Comparison of ENCODE assay signal across 28 mouse cellular contexts in the genomic region with DNA sequence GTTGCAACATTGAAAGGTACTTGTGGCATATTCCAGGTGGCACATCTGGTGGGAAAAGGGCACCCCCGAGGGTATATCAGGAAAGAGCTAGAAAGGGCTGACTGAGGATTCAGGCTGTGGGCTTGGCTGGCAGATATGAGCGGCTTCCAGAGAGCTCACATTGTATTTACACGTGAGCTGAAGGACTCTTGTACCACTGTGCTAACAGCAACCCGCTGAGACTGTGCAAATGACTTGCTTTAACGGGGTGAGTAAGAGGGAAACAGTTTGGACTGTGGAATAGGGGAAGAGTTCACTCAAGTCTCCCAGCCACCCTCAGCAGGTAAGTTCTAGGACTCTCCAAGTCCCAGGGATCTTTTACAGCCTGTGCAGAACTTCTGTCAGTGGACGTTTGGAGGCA. TPM values are rescaled to one million over a fixed set of nuclear protein-coding genes. Genes with fewer than 3 reads are reported as not detected.
A peak's percentile ranks its signal among the peaks of the same experiment; 100 is the strongest.
DNase-seq lines count a peak whose midpoint lies in the region; ATAC-seq and TF ChIP-seq lines count a peak whose summit lies in the region.
"Had no signal": no experiment of that assay in that cellular context is flagged by ENCODE, and none has a peak within 500 bp of the region (broad histone marks: within the 10 kb centered on the region; RNA-seq: fewer than 3 reads in every experiment).

No protein-coding gene starts in this region.

- H3K4me3 ChIP-seq in kidney, postnatal 0 days (replicated peaks; ENCODE audit: low read depth, low read length): no peak overlapping the region
- no peak overlapping the region for H3K4me3 ChIP-seq in lung, embryonic 15.5 days
- H3K4me3 ChIP-seq in forebrain, embryonic 16.5 days (replicated peaks; ENCODE audit: low read length): no peak overlapping the region
- H3K4me3 ChIP-seq: embryonic facial prominence, embryonic 13.5 days; hindbrain, embryonic 10.5 days; left cerebral cortex, adult 2 months; liver, embryonic 12.5 days; midbrain, embryonic 13.5 days; neural tube, embryonic 13.5 days had no signal

- H3K9ac ChIP-seq in kidney, postnatal 0 days (ENCODE audit: low read depth, low read length): no peak overlapping the region
- H3K9ac ChIP-seq in lung, embryonic 15.5 days: no peak overlapping the region
- H3K9ac ChIP-seq in forebrain, embryonic 16.5 days (replicated peaks; ENCODE audit: low read depth, low read length): no peak overlapping the region
- H3K9ac ChIP-seq: embryonic facial prominence, embryonic 13.5 days; forebrain, postnatal 0 days; liver, embryonic 12.5 days; midbrain, embryonic 13.5 days; neural tube, embryonic 13.5 days had no signal

- ATAC-seq in kidney, postnatal 0 days (replicated peaks; ENCODE audit: low FRiP score, low read depth): 0 out of 2 replicates have a peak, but pooled peaks have one; percentile 44
- peak; percentile 66; the same call in 1 of the 2 replicates for ATAC-seq in lung, embryonic 15.5 days (ENCODE audit: borderline replicate concordance, extremely low read depth, low FRiP score, low TSS enrichment)
- no peak for ATAC-seq in forebrain, embryonic 16.5 days
- no peak for ATAC-seq in megakaryocyte, adult 5-6 weeks (ENCODE audit: poor library complexity, severe bottlenecking)
- ATAC-seq: CD4-positive, CD25-positive, alpha-beta regulatory T cell, adult 4 months; forebrain, postnatal 0 days; liver, embryonic 12.5 days; midbrain, embryonic 13.5 days; Patski had no signal

- H3K4me1 ChIP-seq in kidney, postnatal 0 days (replicated peaks; ENCODE audit: insufficient read depth, low read length): no peaks in the 10 kb centered on the region
- H3K4me1 ChIP-seq in lung, embryonic 15.5 days: peaks cover 22% of the 10 kb centered on the region; the same call in 1 of the 2 replicates
- no peaks in the 10 kb centered on the region for H3K4me1 ChIP-seq in forebrain, embryonic 16.5 days (replicated peaks; ENCODE audit: control insufficient read depth, insufficient read depth, low read length)
- H3K4me1 ChIP-seq: hindbrain, embryonic 10.5 days; liver, embryonic 12.5 days; midbrain, embryonic 13.5 days; neural tube, embryonic 13.5 days had no signal

- no peak overlapping the region for H3K27ac ChIP-seq in kidney, postnatal 0 days
- peak overlapping the region; percentile 61 for H3K27ac ChIP-seq in lung, embryonic 15.5 days
- H3K27ac ChIP-seq in forebrain, embryonic 16.5 days (ENCODE audit: low read length): no peak overlapping the region
- H3K27ac ChIP-seq: embryonic facial prominence, embryonic 13.5 days; hindbrain, embryonic 10.5 days; left cerebral cortex, adult 2 months; liver, embryonic 12.5 days; midbrain, embryonic 13.5 days; neural tube, embryonic 13.5 days had no signal

- H3K9me3 ChIP-seq in kidney, postnatal 0 days (replicated peaks; ENCODE audit: low read length): no peaks in the 10 kb centered on the region
- no peaks in the 10 kb centered on the region for H3K9me3 ChIP-seq in lung, embryonic 15.5 days
- H3K9me3 ChIP-seq in forebrain, embryonic 16.5 days (ENCODE audit: control insufficient read depth, low read length): no peaks in the 10 kb centered on the region
- H3K9me3 ChIP-seq: embryonic facial prominence, embryonic 13.5 days; hindbrain, embryonic 10.5 days; liver, embryonic 12.5 days; midbrain, embryonic 13.5 days; neural tube, embryonic 13.5 days had no signal

- TF ChIP-seq CTCF in kidney, postnatal 0 days (IDR thresholded peaks at IDR 0.05; ENCODE audit: low read depth): no peak

- no peaks in the 10 kb centered on the region for H3K36me3 ChIP-seq in kidney, postnatal 0 days (ENCODE audit: insufficient read depth, low read length)
- H3K36me3 ChIP-seq in lung, embryonic 15.5 days: no peaks in the 10 kb centered on the region
- no peaks in the 10 kb centered on the region for H3K36me3 ChIP-seq in forebrain, embryonic 16.5 days (ENCODE audit: control insufficient read depth, insufficient read depth)
- H3K36me3 ChIP-seq: embryonic facial prominence, embryonic 13.5 days; liver, embryonic 12.5 days had no signal

- no peak overlapping the region for H3K4me2 ChIP-seq in kidney, postnatal 0 days (ENCODE audit: low read length)
- H3K4me2 ChIP-seq in lung, embryonic 15.5 days: no peak overlapping the region
- no peak overlapping the region for H3K4me2 ChIP-seq in forebrain, embryonic 16.5 days (ENCODE audit: low read length)
- H3K4me2 ChIP-seq: embryonic facial prominence, embryonic 13.5 days; liver, embryonic 12.5 days; midbrain, embryonic 13.5 days; neural tube, embryonic 13.5 days had no signal

- peak; percentile 45 for DNase-seq in kidney, adult 18-20 months
- no peak for DNase-seq in kidney, postnatal 10 days
- DNase-seq in kidney, postnatal 0 days (ENCODE audit: low spot score): no peak
- peak; percentile 46 to 52 for DNase-seq in lung, postnatal 4 days
- no peak for DNase-seq in ovary, postnatal 10 days (ENCODE audit: low spot score)
- DNase-seq: adrenal gland, postnatal 10 days; forebrain, postnatal 0 days; thymus, postnatal 36 days had no signal

- H3K27me3 ChIP-seq in kidney, postnatal 0 days (ENCODE audit: insufficient read depth, low read length): no peaks in the 10 kb centered on the region
- H3K27me3 ChIP-seq in lung, embryonic 15.5 days: no peaks in the 10 kb centered on the region
- H3K27me3 ChIP-seq in forebrain, embryonic 16.5 days (replicated peaks; ENCODE audit: control insufficient read depth, insufficient read depth, low read length): no peaks in the 10 kb centered on the region
- H3K27me3 ChIP-seq: embryonic facial prominence, embryonic 13.5 days; liver, embryonic 12.5 days; midbrain, embryonic 13.5 days; neural tube, embryonic 13.5 days; Patski had no signal

- WGBS in kidney, postnatal 0 days: 84% methylated on average over 6 of the region's 6 CpGs
- 57% methylated on average over 6 of the region's 6 CpGs for WGBS in lung, embryonic 15.5 days
- 82% methylated on average over 6 of the region's 6 CpGs for WGBS in forebrain, embryonic 16.5 days

RNA-seq across cellular contexts. Expression of a gene that starts 14.7 kb away (rescaled TPM):
- not detected in 2 replicates for polyA plus RNA-seq in kidney, postnatal 0 days (2015; fragmentation: Nextera tagmentation; extraction: Ambion mirVana)
- not detected in 2 replicates for polyA plus RNA-seq in lung, embryonic 15.5 days (2015; fragmentation: Nextera tagmentation; extraction: Ambion mirVana)
- polyA plus RNA-seq in forebrain, embryonic 16.5 days (2015; fragmentation: Nextera tagmentation; extraction: Ambion mirVana): not detected in 2 replicates
- not detected in 2 replicates for total RNA-seq in megakaryocyte, adult 5-6 weeks (2015)
- total RNA-seq in megakaryocyte, adult 5-6 weeks (2017): not detected in 2 replicates
- total RNA-seq: adrenal gland, postnatal 10 days; ES-E14; forebrain, postnatal 0 days; gastrocnemius, adult 18-20 months; gastrocnemius, postnatal 4 days; left cerebral cortex, adult 2 months; megakaryocyte progenitor cell, adult 5-6 weeks had no signal
- polyA plus RNA-seq: brain, embryonic 14.5 days; CD4-positive, CD25-positive, alpha-beta regulatory T cell, adult 4 months; cortical plate, adult 2 months; embryonic facial prominence, embryonic 13.5 days; forebrain, postnatal 0 days; heart, embryonic 16.5 days; hindbrain, embryonic 10.5 days; limb, embryonic 11.5 days; liver, embryonic 12.5 days; midbrain, embryonic 13.5 days; neural tube, embryonic 13.5 days; Patski; small intestine, adult 2 months had no signal

RNA-seq across cellular contexts. Expression of a gene that starts 23.9 kb away (rescaled TPM):
- 11.8 and 15.3 TPM in 2 replicates for polyA plus RNA-seq in kidney, postnatal 0 days (2015; fragmentation: Nextera tagmentation; extraction: Ambion mirVana)
- polyA plus RNA-seq in lung, embryonic 15.5 days (2015; fragmentation: Nextera tagmentation; extraction: Ambion mirVana): 0.54 and 0.60 TPM in 2 replicates
- 0.23 TPM in 1 of 2 replicates, not detected in the other for polyA plus RNA-seq in forebrain, embryonic 16.5 days (2015; fragmentation: Nextera tagmentation; extraction: Ambion mirVana)
- not detected in 2 replicates for total RNA-seq in megakaryocyte, adult 5-6 weeks (2015)
- total RNA-seq in megakaryocyte, adult 5-6 weeks (2017): not detected in 2 replicates
- total RNA-seq: ES-E14; forebrain, postnatal 0 days; gastrocnemius, adult 18-20 months; left cerebral cortex, adult 2 months; megakaryocyte progenitor cell, adult 5-6 weeks had no signal
- polyA plus RNA-seq: CD4-positive, CD25-positive, alpha-beta regulatory T cell, adult 4 months; forebrain, postnatal 0 days had no signal

RNA-seq across cellular contexts. Expression of a gene that starts 40.1 kb away (rescaled TPM):
- 217 and 221 TPM in 2 replicates for polyA plus RNA-seq in kidney, postnatal 0 days (2015; fragmentation: Nextera tagmentation; extraction: Ambion mirVana)
- 12.9 and 15.9 TPM in 2 replicates for polyA plus RNA-seq in lung, embryonic 15.5 days (2015; fragmentation: Nextera tagmentation; extraction: Ambion mirVana)
- 51.1 and 62.5 TPM in 2 replicates for polyA plus RNA-seq in forebrain, embryonic 16.5 days (2015; fragmentation: Nextera tagmentation; extraction: Ambion mirVana)
- total RNA-seq in megakaryocyte, adult 5-6 weeks (2015): 0.09 TPM in 1 of 2 replicates, not detected in the other
- total RNA-seq in megakaryocyte, adult 5-6 weeks (2017): 0.07 and 0.24 TPM in 2 replicates
- total RNA-seq: megakaryocyte progenitor cell, adult 5-6 weeks had no signal
- polyA plus RNA-seq: CD4-positive, CD25-positive, alpha-beta regulatory T cell, adult 4 months had no signal

Comparison
In these comparisons a context has a peak if more than half of its experiments do, and no peak if none do; other contexts are left out.
1. DNase-seq: peak in kidney, adult 18-20 months (single experiment) and lung, postnatal 4 days (2 of 2); none in kidney, postnatal 10 days (single experiment), kidney, postnatal 0 days (single experiment) and ovary, postnatal 10 days (single experiment).
2. ATAC-seq: peak in kidney, postnatal 0 days (single experiment) and lung, embryonic 15.5 days (single experiment); none in forebrain, embryonic 16.5 days (single experiment) and megakaryocyte, adult 5-6 weeks (single experiment).